Comparison of ENCODE assay signal across 28 mouse cellular contexts in the genomic region with DNA sequence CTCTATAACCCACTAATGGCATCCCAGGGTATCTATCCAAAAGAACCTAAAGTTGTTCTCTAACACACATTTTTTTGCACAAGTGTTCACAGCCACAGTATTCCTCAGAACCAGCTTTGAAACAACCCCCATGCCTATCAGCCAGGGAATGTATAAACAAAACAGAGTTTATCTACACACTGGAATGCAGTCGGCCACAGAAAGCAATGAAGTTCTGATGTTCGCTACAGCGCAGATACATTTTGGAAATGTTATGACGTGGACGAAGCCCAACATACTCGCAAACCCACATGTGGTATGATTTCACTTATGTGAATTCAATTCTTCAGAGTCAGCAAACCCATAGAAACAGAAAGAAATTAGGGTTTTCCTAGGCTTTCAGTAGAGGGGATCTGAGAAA. TPM values are rescaled to one million over a fixed set of nuclear protein-coding genes. Genes with fewer than 3 reads are reported as not detected.
DNase-seq lines count a peak whose midpoint lies in the region; ATAC-seq and TF ChIP-seq lines count a peak whose summit lies in the region.
"Had no signal": no experiment of that assay in that cellular context is flagged by ENCODE, and none has a peak within 500 bp of the region (broad histone marks: within the 10 kb centered on the region; RNA-seq: fewer than 3 reads in every experiment).

No protein-coding gene starts in this region.

- H3K27ac ChIP-seq in heart, embryonic 11.5 days (ENCODE audit: low read depth, low read length): no peak overlapping the region
- H3K27ac ChIP-seq in left cerebral cortex, adult 2 months: peak overlapping the region; percentile 96
- H3K27ac ChIP-seq in lung, embryonic 16.5 days (ENCODE audit: low read length): peak overlapping the region; percentile 40; the same call in 1 of the 2 replicates
- H3K27ac ChIP-seq: embryonic facial prominence, embryonic 15.5 days; hindbrain, embryonic 10.5 days; hindbrain, embryonic 15.5 days; midbrain, embryonic 10.5 days; midbrain, embryonic 15.5 days; neural tube, embryonic 15.5 days had no signal

- no peaks in the 10 kb centered on the region for H3K27me3 ChIP-seq in heart, embryonic 11.5 days (ENCODE audit: control insufficient read depth, insufficient read depth, low read length)
- no peaks in the 10 kb centered on the region for H3K27me3 ChIP-seq in lung, embryonic 16.5 days (ENCODE audit: control insufficient read depth, insufficient read depth, low read depth, low read length)
- H3K27me3 ChIP-seq: embryonic facial prominence, embryonic 15.5 days; heart, embryonic 13.5 days; hindbrain, embryonic 15.5 days; midbrain, embryonic 15.5 days; neural tube, embryonic 15.5 days; Patski had no signal

- peak overlapping the region; percentile 11; the same call in 1 of the 2 replicates for H3K4me2 ChIP-seq in heart, embryonic 11.5 days
- H3K4me2 ChIP-seq in lung, embryonic 16.5 days (ENCODE audit: low read depth, low read length): no peak overlapping the region
- H3K4me2 ChIP-seq: embryonic facial prominence, embryonic 15.5 days; heart, embryonic 13.5 days; hindbrain, embryonic 15.5 days; liver, embryonic 11.5 days; midbrain, embryonic 15.5 days; neural tube, embryonic 15.5 days had no signal

- H3K36me3 ChIP-seq in heart, embryonic 11.5 days (ENCODE audit: control insufficient read depth, insufficient read depth, low read length): no peaks in the 10 kb centered on the region
- no peaks in the 10 kb centered on the region for H3K36me3 ChIP-seq in lung, embryonic 16.5 days (ENCODE audit: control insufficient read depth, insufficient read depth, low read length)
- H3K36me3 ChIP-seq: embryonic facial prominence, embryonic 15.5 days; heart, embryonic 13.5 days; hindbrain, embryonic 10.5 days; hindbrain, embryonic 15.5 days; midbrain, embryonic 10.5 days; midbrain, embryonic 15.5 days; neural tube, embryonic 15.5 days had no signal

- no peak overlapping the region for H3K9ac ChIP-seq in heart, embryonic 11.5 days (ENCODE audit: low read depth, low read length)
- H3K9ac ChIP-seq in lung, embryonic 16.5 days (ENCODE audit: low read length): no peak overlapping the region
- H3K9ac ChIP-seq: embryonic facial prominence, embryonic 15.5 days; heart, embryonic 13.5 days; hindbrain, embryonic 15.5 days; midbrain, embryonic 15.5 days; neural tube, embryonic 15.5 days had no signal

- no peak for TF ChIP-seq POLR2A in lung, adult 2 months (IDR thresholded peaks at IDR 0.05; ENCODE audit: borderline replicate concordance, extremely low read depth, low read depth, low read length)

- 38% methylated on average over 6 of the region's 6 CpGs for WGBS in heart, embryonic 11.5 days (ENCODE audit: insufficient replicate concordance)
- WGBS in lung, embryonic 16.5 days: 26% methylated on average over 6 of the region's 6 CpGs
- WGBS in lung, adult 2 months: 47% methylated on average over 6 of the region's 6 CpGs

- ATAC-seq in heart, embryonic 11.5 days (replicated peaks; ENCODE audit: insufficient number of reproducible peaks, low FRiP score, low TSS enrichment): no peak
- no peak for ATAC-seq in lung, embryonic 16.5 days (ENCODE audit: low read depth)
- ATAC-seq: forebrain, embryonic 14.5 days; inflammation-experienced regulatory T-cells, adult 6 months; midbrain, embryonic 15.5 days; Patski had no signal

- DNase-seq in heart, postnatal 25 days (ENCODE audit: low spot score): no peak
- DNase-seq in left cerebral cortex, adult 2 months (ENCODE audit: extremely low spot score in 1 of 2, low spot score in 2 of 2): no peak
- DNase-seq in left cerebral cortex, postnatal 10 days (ENCODE audit: extremely low spot score in 1 of 2, low spot score in 2 of 2): no peak
- no peak for DNase-seq in lung, adult 2 months
- no peak for DNase-seq in cerebellum, adult 8-10 months
- DNase-seq: adrenal gland, postnatal 14 days; cerebellum, adult 11 months; cerebellum, adult 9-11 months; embryo, embryonic 11 days; gastrocnemius, postnatal 14 days; kidney, adult 11 months; kidney, postnatal 14 days; retina, postnatal 1 day; right cerebral cortex, postnatal 14 days; thymus, postnatal 4 days had no signal

- TF ChIP-seq CTCF in left cerebral cortex, adult 2 months (IDR thresholded peaks at IDR 0.05): no peak
- no peak for TF ChIP-seq CTCF in lung, adult 2 months (IDR thresholded peaks at IDR 0.05; ENCODE audit: insufficient read depth, low read length)

- peaks cover 60% of the 10 kb centered on the region for H3K4me1 ChIP-seq in heart, embryonic 11.5 days (ENCODE audit: control insufficient read depth, insufficient read depth, low read length)
- H3K4me1 ChIP-seq in lung, embryonic 16.5 days (replicated peaks; ENCODE audit: control insufficient read depth, insufficient read depth, low read length): peaks cover 45% of the 10 kb centered on the region
- peaks cover 21% of the 10 kb centered on the region for H3K4me1 ChIP-seq in lung, adult 2 months (ENCODE audit: control insufficient read depth, insufficient read depth, low read length)

- H3K4me3 ChIP-seq in heart, embryonic 11.5 days (ENCODE audit: low read depth, low read length): no peak overlapping the region
- H3K4me3 ChIP-seq in left cerebral cortex, adult 2 months: no peak overlapping the region
- H3K4me3 ChIP-seq in lung, embryonic 16.5 days (ENCODE audit: low read length): no peak overlapping the region
- no peak overlapping the region for H3K4me3 ChIP-seq in lung, adult 2 months (replicated peaks; ENCODE audit: extremely low read depth, low read depth, low read length)
- H3K4me3 ChIP-seq: embryonic facial prominence, embryonic 15.5 days; heart, embryonic 13.5 days; hindbrain, embryonic 10.5 days; hindbrain, embryonic 15.5 days; midbrain, embryonic 10.5 days; midbrain, embryonic 15.5 days; neural tube, embryonic 15.5 days had no signal

- no peaks in the 10 kb centered on the region for H3K9me3 ChIP-seq in heart, embryonic 11.5 days (replicated peaks; ENCODE audit: control insufficient read depth, low read length)
- no peaks in the 10 kb centered on the region for H3K9me3 ChIP-seq in lung, embryonic 16.5 days (ENCODE audit: control insufficient read depth, low read length)
- H3K9me3 ChIP-seq: embryonic facial prominence, embryonic 15.5 days; hindbrain, embryonic 15.5 days; midbrain, embryonic 10.5 days; midbrain, embryonic 15.5 days; neural tube, embryonic 15.5 days had no signal

- intact Hi-C loops in heart, postnatal 25 days (cut with DNase I): loop anchor here (2.0 kb wide), 1 partner anchor 27 kb away; no protein-coding TSS in a partner anchor
- intact Hi-C loops in left cerebral cortex, adult 2 months (cut with DNase I): no loop called here
- intact Hi-C loops in left cerebral cortex, postnatal 10 days (cut with DNase I): no loop called here

RNA-seq across cellular contexts. Expression of a gene that starts 56.8 kb away (rescaled TPM):
- 51.1 and 54.2 TPM in 2 replicates for polyA plus RNA-seq in heart, embryonic 11.5 days (2014; fragmentation: Nextera tagmentation; extraction: Ambion mirVana)
- 10 to 100 TPM; 35.9 to 43.0 TPM for total RNA-seq in heart, postnatal 25 days (2021)
- 10 to 100 TPM; 23.4 to 29.0 TPM for total RNA-seq in left cerebral cortex, adult 2 months (2021)
- total RNA-seq in left cerebral cortex, postnatal 10 days (2021): 10 to 100 TPM; 35.9 to 36.0 TPM
- polyA plus RNA-seq in lung, embryonic 16.5 days (2015; fragmentation: Nextera tagmentation; extraction: Ambion mirVana): 44.4 and 47.3 TPM in 2 replicates
- 8.1 and 16.5 TPM in 2 replicates for polyA plus RNA-seq in lung, adult 2 months (2012; rRNA removed)
